Mouse (Mus musculus) layer of hippocampus, postnatal 36 days (tissue): ENCODE results near the gene Aqp11. TPM values are rescaled to one million over a fixed set of nuclear protein-coding genes. Genes with fewer than 3 reads are reported as not detected.

Source experiments
- DNase-seq, 2 experiments: peaks; one replicate each; pipeline ENCODE4 v3.0.0; 2022
- total RNA-seq, 2 experiments: library from RNA; stranded (reverse); gene quantifications; 2 replicates each; pipeline ENCODE4 v1.2.3; 2021

Gene Aqp11
- total RNA-seq, 2 experiments from 2014 or later = 40.1 to 48.2 TPM

DNA sequence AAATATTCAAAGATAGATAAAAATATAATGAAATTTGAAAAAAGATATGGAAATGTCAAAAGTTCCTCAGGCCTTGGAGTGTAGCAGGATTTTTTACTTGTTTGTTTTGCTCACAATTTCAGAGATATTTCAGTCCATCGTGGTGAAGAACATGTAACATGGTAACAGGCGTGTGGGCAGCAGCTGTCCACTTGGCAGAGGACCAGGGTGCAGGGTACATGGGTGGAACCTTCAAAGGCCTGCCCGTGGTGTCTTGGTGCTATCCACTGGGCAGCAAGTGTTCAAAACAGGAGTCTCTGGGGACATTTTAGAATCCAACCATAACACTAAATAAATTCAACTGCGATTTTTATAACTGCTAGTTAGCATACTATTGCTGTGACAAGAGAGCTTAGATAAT is 31.0 kb downstream of the Aqp11 start:
- DNase-seq = no peak

DNA sequence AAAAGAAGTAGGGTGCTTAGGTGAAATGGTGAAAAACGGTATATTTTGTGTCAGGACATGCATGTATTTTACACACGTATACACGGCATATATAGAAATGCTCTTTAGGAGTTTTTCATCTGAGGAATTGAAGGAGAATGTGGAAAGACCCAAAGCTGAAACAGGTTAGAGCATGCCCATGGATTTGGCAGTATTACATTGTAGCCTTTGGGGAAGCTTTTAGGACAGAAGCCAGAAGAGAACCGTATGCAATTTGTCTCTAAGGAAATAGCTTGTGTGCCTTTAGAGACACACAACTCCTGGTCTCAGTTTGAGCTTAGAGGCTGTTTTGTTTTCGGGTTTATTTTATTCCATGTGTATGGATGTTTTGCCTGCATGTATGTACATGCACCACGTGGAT is 37.0 kb downstream of the Aqp11 start:
- DNase-seq = no peak

GRCm38 (mm10) chr7:97700173-97700572 is 37.9 kb downstream of the Aqp11 start:
- DNase-seq = no peak

- peak; percentile 90 for DNase-seq
These were observed 41.4 kb downstream of the Aqp11 start, which contains the start of gene Clns1a for GRCm38 (mm10) chr7:97696506-97697254. Gene Clns1a, plus strand, starts transcription at chr7:97696634.

DNA sequence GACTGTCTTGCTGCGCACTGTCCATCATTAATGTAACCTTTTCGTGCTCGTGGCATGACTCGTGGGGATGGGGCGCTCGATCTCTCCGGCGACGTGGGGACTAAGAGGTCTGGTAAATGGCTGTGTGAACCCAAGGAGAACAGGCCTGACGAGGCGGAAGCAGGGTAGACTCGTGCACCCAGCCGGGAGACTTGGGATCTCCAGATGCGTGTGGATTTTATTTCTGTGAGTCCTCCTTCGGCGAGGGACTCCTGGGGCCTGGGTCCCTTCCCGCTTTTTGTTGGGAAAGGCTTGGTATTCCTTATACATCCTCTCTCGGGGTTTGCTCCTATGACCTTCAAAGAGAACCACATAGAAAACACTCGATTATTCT is 42.0 kb downstream of the Aqp11 start:
- no peak for DNase-seq

- DNase-seq = no peak
These were observed 42.6 kb downstream of the Aqp11 start for GRCm38 (mm10) chr7:97695441-97695840.

- DNase-seq = no peak
These were observed 50.3 kb downstream of the Aqp11 start for GRCm38 (mm10) chr7:97687831-97688230.

DNA sequence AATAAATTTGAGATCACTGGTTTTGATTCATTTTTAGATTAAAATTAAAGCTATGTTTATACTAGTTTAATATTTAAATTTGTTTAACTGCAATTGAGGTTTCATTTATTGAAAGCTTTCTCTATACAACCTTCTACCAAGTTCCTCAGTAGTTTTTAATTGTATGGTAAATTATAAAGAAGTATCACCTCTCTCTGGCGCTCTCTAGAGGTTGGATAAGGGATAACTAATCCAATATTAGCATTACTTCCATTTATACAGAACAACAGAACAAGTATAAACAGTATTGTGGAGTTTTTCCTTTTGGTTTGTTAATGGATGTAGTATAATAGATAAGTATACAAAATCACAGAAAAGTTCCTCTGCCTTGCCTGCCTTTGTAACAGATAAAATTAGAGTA is 58.9 kb downstream of the Aqp11 start:
- no peak for DNase-seq

Other genes starting within 250 kb of the Aqp11 start
- 10 to 100 TPM; 50.6 to 55.3 TPM for gene Aamdc, start 158.8 kb downstream of the Aqp11 start, total RNA-seq
- 10 to 100 TPM; 45.2 to 49.8 TPM for gene Rsf1, start 158.4 kb downstream of the Aqp11 start, total RNA-seq
- 10 to 100 TPM; 93.2 to 97.5 TPM for gene Clns1a, start 41.7 kb downstream of the Aqp11 start, total RNA-seq
- 100 to 1,000 TPM; 219 to 237 TPM for gene Pak1, start 50.3 kb upstream of the Aqp11 start, total RNA-seq
- gene Gdpd4, start 181.7 kb upstream of the Aqp11 start, total RNA-seq = not detected